Mouse (Mus musculus) monocyte, adult 2 months (primary cell): ENCODE measurements around the gene Ets2.

Experiments used
- DNase-seq, 2 experiments: peaks; one replicate each; pipeline ENCODE4 v3.0.0; 2022; ENCODE audit warnings: low spot score in 2 of 2, low read depth in 1 of 2

The Ets2 gene

DNA sequence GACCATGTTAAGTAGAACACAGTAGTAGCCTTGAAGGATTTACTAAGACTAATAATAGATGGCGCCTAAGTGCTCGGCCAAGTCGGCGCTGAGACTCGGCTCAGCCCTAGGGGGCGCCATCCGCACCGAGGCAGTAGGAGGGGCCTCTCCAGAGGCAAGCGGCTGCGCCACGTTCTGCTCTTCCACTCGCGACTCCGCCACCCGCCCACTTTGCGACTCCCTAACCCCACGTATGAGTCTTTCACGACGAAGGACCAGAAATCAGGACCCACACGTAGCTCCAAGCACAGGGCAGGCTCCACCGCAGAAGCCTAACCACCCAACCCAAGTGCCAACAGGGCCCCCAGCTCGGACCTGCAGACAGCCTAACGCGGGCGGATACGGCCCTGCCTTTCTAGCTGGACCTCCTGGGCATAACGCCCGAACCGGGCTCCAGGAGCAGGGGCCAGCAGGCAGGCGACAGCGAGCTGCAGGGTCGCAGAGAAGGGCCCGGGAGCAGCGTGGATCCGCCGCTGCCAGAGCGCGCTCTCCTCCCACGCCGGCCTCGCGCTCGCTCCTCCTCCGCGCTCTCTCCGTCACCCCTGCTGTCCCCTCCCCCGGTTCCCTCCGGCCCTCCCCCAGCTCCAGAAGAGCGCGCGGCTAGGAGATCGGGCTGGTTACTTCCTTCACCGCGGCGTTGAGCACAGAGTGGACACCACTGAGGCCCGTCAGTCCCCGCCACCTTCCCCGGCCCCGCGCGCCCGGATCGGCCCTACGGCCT is at the start of gene Ets2:
Gene Ets2, plus strand, starts transcription at position 274 of the 760 bp plus-strand sequence.
- peak; percentile 71 to 84 for DNase-seq

DNA sequence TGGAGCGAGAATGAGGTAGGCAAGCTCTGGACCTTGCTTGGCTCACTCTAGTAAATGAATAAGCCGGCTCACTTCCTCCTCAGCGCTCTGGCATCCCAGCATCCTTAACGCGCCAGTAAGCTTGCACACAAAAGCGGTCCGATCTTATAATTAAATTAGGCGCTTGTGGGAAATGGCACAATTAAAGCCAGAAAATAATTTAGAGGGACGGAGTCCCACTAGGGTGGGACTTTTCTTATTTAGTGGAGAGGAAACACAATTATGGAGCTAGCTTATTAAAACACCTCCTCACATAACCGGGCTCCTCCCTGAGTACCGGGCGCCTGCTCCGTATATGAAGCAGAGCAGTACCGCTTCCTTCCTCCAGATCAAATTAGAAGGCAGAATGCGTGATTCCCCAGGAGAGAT is 47.7 kb upstream of the Ets2 start:
- no peak for DNase-seq

DNA sequence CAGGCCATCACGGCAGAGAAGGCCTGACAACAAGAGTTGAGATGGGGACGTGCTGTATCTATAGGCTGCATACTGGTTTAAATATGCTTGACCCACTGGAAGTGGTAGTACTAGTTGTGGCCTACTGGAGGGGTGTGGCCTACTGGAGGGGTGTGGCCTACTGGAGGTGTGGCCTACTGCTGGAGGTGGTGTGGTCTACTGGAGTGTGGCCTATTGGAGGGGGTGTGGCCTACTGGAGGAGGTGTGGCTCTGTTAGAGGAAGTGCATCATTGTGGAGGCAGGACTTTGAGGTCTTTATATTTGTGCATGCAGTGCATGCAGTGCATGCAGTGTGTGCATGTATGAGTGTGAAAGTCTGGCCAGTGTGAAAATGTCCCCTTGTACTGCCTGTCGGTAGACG is 45.3 kb upstream of the Ets2 start:
- no peak for DNase-seq

DNA sequence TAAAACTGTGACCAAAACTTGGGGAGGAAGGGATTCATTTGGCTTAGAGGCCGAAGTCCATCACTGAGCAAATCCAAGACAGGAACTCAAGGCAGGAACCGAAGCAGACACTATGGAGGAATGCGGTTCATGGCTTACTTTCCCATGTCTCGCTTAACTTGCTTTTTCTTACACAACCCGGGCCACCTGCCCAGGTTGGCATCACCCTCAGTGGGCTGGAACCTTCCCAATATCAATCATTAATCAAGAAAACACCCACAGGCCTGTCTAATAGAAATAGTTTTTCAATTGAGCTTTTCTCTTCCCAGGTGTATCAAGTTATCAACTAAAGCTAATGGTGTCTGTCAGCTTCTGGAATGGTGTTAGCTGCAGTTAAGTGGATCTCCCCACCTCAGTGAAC is 44.7 kb upstream of the Ets2 start:
- DNase-seq: no peak

DNA sequence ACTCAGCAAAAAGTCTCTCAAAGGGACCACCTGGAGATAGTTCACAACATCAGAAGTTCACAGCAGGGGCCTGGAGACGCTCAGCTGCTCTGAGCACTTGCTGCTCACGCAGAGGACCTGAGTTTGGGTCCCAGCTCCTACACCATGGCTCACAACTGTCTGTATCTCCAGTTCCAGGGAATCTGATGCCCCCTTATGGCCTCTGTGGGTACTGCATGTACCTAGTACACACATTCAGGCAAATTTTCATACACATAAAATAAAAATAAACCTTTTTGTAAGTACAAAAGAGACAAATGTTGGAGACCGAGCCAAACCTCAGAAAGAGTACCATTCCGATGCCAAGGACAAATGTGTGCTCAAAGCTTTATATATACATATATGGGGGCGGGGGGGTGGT is 44.1 kb upstream of the Ets2 start:
- DNase-seq: no peak

DNA sequence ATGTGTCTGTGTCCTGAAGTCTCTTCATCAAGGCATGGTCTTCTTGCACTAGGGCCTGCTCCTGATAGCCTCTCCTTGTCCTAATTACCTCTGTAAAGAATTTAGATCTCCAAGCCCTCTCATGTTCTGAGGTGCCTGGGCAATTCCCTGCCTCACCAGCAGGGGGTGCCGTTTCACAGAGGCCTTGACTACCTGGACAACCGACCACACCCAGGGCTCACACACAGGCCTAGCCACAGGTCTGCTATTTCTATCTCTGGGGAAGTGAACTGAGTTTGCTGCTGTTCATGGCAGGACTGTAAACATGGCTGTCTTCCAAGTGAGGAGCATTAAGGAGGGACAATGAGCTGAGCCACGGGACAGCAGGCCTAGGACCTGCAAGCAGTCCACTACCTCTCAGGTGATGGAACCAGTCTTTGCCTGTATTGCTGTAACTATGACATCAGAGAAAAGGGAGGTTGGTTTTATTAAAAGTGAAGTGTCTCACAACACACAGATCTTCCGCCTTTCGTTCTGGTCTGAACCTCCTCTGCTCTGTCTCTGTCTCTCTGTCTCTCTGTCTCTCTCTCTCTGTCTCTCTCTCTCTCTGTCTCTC is 42.9 kb upstream of the Ets2 start:
- peak in 1 of 2 experiments; percentile 38 for DNase-seq

DNA sequence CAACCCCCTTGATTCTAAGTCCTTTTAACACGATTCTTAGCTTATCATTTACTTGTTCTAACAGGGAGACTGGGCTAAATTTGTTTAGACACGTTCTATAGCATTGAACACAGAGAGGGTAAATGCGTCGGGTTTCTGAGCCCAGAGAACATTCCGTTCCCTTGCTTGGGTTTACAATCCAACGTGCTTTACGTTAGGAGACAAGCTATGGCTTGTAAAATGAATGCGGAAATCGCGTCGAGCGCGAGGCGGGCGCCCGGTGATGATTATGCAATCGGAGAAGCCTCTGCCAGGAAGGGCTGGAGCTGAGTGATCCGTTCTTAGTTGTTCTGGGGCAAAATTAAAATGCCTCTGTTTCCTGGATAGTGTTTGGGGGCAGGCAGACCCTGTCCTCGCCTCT is 42.4 kb upstream of the Ets2 start:
- DNase-seq: no peak

DNA sequence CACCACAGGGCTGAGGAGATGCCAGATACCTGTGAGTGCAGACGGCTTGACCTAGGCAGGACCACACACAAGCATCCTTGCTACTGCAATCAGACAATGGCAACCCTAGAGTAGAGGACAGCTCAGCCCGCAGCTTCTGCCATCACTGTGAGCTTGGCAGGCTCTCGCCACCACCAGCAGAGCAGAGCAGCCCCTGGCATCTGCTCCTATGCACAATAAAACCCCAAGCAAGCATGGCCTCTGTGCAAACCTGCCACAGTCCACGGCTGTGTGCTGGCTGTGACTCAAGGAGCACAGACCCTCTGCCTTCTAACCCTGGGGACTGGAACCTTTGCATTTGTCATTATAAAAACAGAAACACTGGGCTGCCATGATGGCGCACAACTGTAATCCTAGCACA is 41.0 kb upstream of the Ets2 start:
- DNase-seq: no peak

DNA sequence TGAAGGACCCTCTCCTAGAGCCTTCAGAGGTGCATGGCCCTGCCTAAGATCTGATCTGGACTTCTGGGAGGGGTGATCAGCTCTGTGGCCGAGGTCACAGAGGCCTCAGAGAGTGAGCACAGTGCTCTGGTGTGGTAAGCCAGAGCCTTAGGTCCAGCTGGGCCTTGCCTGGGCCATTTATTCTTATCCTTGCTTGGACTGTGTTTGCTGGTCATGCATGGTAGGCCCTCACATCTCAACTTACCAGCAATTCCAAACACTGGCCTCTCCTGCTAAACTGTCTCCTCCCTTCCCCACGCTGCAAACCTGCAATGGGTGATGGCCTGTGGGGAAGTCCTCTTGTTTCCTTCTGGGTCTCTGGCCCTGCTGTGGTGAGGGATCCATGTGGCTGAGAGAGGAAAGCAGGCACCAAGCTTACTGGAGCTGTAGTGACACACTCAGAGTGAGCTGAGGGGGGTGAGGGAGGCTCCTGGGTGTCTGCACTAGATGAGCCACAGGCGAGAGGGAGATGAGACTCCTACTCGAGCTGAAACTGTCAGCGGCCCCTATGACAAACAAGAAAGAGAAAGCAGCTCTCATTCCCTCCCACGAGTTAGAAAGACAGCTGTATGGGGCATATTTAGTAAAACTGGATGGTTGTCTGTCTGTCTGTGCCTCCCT is 36.3 kb upstream of the Ets2 start:
- DNase-seq: no peak

DNA sequence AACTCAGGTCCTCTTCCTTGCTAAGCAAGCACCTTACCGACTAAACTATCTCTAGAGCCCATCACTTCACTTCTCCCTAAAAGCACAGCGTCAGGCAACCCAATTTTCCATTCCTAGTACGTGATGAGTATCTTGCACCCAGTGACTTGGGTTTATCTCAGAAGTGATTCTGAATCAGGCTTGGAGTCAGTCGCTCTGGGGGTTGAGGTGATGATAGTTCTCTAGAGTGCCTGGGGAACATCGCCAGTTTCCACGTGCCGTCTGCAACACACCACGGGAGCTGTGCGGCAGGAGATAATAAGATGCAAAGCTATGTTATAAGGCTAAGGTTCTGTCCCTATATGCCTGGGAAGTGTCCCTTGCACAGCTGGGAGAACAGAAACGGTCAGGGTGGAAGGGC is 35.6 kb upstream of the Ets2 start:
- DNase-seq: no peak

DNA sequence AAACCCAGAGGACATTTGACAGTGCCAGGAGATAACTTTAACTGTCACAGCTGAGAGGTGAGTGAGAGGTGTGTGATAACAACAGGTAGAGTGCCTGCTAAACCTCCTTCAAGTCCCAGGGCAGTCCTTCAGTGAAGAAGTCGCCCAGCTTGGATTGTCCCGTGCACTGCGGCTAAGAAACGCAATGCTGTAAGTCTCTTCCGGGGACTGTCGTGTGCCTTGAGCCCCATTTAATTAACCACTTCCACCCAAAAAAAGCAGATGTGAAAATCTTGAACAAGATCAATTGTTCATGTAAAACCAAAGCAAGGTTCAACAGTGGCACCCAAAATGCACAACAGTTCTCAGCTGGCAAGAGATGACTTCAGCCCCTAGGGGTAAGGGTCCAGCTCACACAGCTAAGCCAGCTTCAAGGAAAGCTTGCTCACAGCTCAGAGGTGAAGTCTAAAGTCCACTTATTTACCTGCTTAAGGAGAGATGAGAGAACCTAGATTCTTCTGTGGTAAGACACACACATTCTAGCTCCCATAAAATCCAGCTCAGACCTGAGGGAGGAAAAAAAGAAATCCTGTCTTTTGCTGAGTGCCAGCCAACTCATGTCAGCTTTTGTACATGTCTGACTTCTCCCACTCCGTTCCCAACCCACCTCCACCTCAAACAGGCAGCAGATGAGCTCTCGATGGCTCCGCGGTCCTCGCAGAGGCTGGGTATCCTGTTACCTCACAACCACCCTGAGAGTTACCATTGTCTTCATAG is 34.3 kb upstream of the Ets2 start:
- DNase-seq: no peak

DNA sequence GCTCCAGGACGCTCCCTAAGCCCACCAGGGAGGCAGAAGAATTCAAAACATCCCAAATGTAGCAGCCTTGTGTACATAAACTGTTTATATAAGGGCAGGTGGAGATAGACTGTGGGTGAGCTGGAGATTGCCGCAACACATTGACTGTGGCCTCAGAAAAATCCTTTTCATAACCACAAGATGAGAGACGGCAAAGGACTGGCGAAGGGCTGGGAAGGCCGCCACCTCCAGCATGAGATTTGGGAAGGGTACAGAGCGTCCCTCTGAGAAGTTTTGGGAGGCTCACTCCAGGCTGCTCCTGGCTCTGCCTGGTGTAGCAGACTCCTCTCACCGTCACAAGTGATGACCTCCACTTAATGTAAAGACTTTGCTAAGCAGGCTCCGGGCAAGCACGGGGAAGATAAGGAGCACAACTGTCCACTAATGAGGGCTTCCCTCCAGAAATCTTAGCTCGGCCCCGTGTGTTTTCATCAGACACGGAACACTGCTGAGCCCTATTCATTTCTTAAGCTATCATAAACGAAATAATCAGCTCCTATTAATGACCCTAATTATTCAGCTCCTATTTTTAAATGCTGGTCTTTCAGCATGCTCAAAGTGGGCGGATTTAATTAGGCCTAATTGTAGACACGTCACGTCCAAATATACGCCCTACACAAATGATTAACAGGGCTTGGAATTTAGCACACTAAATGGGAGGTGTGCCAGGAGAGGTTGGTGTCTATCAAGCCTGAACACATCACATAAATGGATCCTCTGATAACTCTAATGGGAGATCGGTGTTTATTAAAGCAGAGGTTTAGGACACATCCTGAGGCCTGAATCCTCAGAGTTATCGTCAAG is 33.5 kb upstream of the Ets2 start:
- no peak for DNase-seq

DNA sequence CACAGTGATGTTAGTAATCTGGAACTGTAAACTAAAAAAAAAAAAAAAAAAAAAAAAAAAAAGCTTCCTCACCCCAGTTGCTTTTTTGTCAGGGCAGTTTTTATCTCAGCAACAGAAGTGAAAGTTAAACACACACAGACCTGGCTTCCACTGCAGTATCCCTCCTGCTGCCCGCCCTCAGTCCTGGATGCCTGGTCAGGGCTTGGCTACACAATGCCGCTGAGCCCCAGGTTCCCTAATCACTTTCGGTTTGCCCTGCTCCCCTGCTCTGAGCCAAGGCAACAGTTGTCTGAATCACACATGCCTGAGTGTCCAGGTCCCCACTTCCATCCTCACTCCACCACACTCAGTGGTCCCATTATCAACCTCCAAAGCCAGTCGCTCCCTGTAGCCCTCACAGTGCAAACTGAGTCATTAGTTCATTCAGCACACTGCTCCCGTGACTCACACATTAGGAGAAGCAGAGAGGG is 27.4 kb upstream of the Ets2 start:
- no peak for DNase-seq

DNA sequence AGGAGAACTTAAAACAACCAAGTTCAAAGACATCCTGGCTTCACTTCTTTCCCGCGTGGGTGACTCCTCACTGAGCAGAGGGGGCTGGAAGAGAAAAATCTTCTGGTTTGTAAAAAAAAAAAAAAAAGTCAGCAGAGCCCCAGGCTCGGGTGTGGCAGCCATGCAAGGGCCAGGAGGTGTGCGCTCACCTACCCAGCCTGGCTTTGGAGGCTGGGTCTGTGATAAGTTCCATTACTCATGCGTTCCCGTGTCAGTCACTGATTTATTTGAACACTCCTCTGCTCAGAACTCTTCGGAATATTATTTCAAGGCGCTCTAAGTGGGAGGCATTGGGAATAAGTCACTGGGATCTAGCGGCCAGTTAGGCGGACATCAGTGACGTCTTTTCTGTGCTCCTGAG is 26.7 kb upstream of the Ets2 start:
- DNase-seq: no peak

DNA sequence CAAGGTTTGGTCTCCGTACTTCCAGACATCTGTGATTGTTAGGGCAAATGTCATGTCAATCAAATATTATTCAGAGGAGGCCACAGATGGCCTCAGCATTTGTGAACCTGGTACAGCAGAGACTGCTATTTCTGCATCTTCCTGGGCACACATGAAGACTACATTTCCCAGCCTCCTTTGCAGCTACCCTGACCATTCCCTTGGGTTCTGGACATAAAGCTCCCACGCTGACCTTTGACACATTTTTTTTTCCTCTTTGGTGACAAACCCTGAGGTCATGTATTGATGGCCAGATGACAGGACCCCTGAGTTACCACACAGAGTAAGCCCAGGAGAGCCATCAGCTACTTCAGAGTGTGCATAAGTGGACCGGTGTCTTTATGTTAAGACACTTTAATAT is 25.2 kb upstream of the Ets2 start:
- DNase-seq: no peak

DNA sequence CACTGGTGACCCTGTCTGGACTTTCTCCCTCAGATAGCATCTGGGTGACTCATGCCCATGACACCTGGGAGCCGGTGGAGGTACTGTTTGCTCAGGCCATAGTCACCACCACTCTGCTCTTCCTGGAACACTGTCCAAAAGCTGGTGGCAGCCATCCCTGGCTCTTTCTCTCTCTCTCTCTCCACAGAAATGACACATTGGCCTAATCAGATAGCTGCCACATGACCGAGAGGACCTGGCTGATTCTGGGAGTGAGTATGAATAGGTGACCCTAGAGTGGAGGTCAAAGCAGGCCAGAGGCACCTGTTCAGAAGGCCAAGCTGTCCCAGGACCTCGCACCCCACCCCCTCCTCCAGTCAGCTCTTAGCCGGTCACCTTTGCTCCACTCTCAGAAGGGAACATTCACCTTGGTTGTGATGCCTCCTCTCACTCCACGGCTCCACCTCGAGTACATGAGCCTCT is 19.4 kb upstream of the Ets2 start:
- DNase-seq: no peak

DNA sequence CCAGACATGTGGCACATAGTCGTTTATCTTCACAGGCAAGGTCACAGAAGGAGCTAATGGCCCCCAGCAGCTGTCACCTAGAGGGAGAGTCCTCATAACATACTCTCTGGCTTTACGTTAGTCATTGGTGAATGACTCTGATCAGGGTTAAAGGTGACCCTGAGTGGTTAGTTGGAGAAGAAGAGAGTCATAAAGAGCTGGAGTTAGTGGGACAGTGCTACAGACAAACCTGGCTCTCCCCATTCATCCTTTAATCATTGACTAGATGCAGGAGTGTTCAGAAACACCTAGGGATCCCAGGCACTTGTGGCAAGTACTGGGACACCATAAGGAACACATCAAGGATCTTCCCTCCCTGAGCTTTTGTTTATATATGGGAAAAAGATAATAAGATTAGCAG is 16.1 kb upstream of the Ets2 start:
- DNase-seq: no peak

DNA sequence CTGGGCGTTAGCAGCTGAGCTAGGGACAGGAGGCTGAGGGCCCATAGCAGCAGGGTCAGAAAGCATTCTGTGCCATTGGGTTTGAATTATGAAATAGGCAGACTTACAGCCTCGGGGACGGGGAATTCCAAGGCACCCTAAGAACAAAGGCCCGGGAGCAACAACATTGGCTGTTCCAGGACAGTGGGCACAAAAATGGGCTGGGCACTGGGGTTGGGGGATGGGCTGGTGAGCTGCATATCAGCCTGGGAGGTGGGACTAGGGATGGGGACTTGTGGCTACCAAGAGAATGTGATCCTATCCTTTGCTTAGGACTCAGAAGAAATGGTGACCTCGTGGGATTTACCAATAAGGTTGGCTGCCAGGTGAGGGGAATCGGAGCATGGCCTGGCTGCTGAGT is 15.6 kb upstream of the Ets2 start:
- no peak for DNase-seq

DNA sequence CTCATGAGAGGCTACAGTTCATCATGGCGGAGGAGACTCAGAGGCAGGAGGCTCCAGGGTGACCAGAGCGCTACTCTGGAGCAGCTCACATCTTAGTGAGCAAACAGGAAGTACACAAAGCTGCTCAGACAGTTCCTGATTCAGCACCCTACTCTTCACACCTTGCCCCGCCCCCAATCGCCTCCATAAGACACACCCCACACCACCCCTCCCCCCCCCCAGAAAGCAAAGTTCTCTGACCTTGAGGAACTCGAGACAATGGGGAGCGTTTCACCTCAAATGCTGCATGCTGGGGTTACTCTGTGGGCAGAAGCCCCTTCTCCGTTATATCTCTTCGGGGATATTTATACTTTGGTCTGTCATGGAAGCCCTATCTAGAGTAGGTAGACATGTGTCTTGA is 15.0 kb upstream of the Ets2 start:
- DNase-seq: no peak

DNA sequence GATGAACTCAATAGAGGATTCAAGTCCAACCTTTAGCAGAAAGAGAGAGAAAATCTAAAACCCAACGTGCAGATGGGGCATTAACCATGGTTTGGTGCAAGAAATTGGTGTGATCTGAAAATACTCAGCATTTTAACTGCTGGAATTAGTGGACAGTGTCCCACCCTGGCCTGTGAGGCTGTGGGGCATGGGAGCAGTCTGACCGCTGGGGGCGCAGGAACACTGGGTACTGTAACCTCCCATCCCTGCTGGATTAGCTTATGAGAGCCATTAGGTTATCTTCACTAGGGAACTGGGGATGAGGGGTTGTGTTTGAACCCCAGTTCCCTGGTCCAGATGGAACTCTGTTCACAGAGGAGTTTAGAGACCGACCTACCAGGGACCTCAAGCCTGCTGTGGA is 13.9 kb upstream of the Ets2 start:
- DNase-seq: no peak

DNA sequence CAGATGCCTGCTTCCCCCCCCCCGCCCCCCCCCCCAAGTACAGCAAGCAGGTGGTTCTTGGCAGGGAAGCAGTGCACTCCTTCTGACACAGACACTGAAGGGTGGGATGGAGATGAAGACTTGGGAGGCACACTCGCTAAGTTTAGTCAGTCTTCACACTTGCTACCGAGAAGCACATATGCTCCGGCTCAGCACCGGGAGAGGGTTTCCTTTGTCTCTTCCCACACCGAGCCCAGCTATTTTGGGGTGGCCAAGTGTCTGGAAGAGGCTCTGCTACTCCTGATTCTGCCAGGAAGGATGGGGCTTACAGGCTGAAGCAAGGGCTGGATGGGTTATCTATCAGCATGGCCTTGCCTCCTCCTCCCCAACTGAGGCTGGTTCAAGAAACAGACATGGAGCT is 5.3 kb upstream of the Ets2 start:
- no peak for DNase-seq
